Mouse (Mus musculus) megakaryocyte progenitor cell, adult 5-6 weeks (primary cell): Measurements from ENCODE around the gene Scamp2. TPM values are rescaled to one million over a fixed set of nuclear protein-coding genes. Genes with fewer than 3 reads are reported as not detected.
A peak's percentile ranks its signal among the peaks of the same experiment; 100 is the strongest.

Experiments used
- ATAC-seq: replicated peaks from 2 replicates; pipeline ENCODE4 v1.8.0; 2016; ENCODE audit warnings: mild to moderate bottlenecking, moderate TSS enrichment, inconsistent platforms; ENCODE audit not compliant: poor library complexity
- total RNA-seq, 2 experiments: library from RNA; stranded (forward) in 1 of 2; stranded (reverse) in 1 of 2; fragments of 157-497, 149-512 nt in 1 of 2; fragments of 200-1000 nt in 1 of 2; gene quantifications; 2 replicates each; pipeline versions ENCODE4 v1.2.3 to v1.2.4; 2015 to 2017

Gene Scamp2
- total RNA-seq, 2 experiments from 2014 or later, result 28.2 to 73.2 TPM

- no peak for ATAC-seq
Measured at GRCm38 (mm10) chr9:57625674-57626500, 65.1 kb downstream of the Scamp2 start.

GRCm38 (mm10) chr9:57627191-57627590 lies 66.4 kb downstream of the Scamp2 start:
- no peak for ATAC-seq

- no peak for ATAC-seq
Measured at GRCm38 (mm10) chr9:57627892-57628291, 67.1 kb downstream of the Scamp2 start.

- ATAC-seq, result no peak
Measured at GRCm38 (mm10) chr9:57628717-57629116, 68.0 kb downstream of the Scamp2 start.

GRCm38 (mm10) chr9:57629118-57629874 lies 68.6 kb downstream of the Scamp2 start:
- ATAC-seq, result peak; percentile 64

GRCm38 (mm10) chr9:57633481-57634024 lies 72.8 kb downstream of the Scamp2 start:
- peak; percentile 68 for ATAC-seq

- no peak for ATAC-seq
Measured at GRCm38 (mm10) chr9:57637272-57637671, 76.5 kb downstream of the Scamp2 start.

GRCm38 (mm10) chr9:57637741-57638322 lies 77.1 kb downstream of the Scamp2 start:
- ATAC-seq, result peak; percentile 21

Other genes starting within 250 kb of the Scamp2 start
- gene Ppcdc, start 120.8 kb upstream of the Scamp2 start, total RNA-seq (2015), result 13.4 and 15.4 TPM in 2 replicates
- gene Ppcdc, start 120.8 kb upstream of the Scamp2 start, total RNA-seq (2017), result 15.9 and 19.1 TPM in 2 replicates
- 0.77 and 1.9 TPM in 2 replicates for gene Scamp5, start 92.9 kb upstream of the Scamp2 start, total RNA-seq (2015)
- 1.1 and 1.8 TPM in 2 replicates for gene Scamp5, start 92.9 kb upstream of the Scamp2 start, total RNA-seq (2017)
- gene Rpp25, start 56.9 kb upstream of the Scamp2 start, total RNA-seq (2015), result 0.12 and 0.30 TPM in 2 replicates
- gene Rpp25, start 56.9 kb upstream of the Scamp2 start, total RNA-seq (2017), result 0.20 TPM in 1 of 2 replicates, not detected in the other
- 617 and 644 TPM in 2 replicates for gene Cox5a, start 39.7 kb upstream of the Scamp2 start, total RNA-seq (2015)
- 85.1 and 114 TPM in 2 replicates for gene Cox5a, start 39.7 kb upstream of the Scamp2 start, total RNA-seq (2017)
- gene Fam219b, start 23.4 kb upstream of the Scamp2 start, total RNA-seq (2015), result 4.5 and 6.9 TPM in 2 replicates
- gene Fam219b, start 23.4 kb upstream of the Scamp2 start, total RNA-seq (2017), result 9.2 and 12.8 TPM in 2 replicates
- 15.5 and 21.5 TPM in 2 replicates for gene Mpi, start 8.2 kb upstream of the Scamp2 start, total RNA-seq (2015)
- gene Mpi, start 8.2 kb upstream of the Scamp2 start, total RNA-seq (2017), result 14.0 and 17.2 TPM in 2 replicates
- 4.0 and 4.6 TPM in 2 replicates for gene Ulk3, start 28.5 kb downstream of the Scamp2 start, total RNA-seq (2015)
- gene Ulk3, start 28.5 kb downstream of the Scamp2 start, total RNA-seq (2017), result 1.8 and 2.9 TPM in 2 replicates
- not detected in 2 replicates for gene Cplx3, start 45.3 kb downstream of the Scamp2 start, total RNA-seq (2015)
- not detected in 2 replicates for gene Cplx3, start 45.3 kb downstream of the Scamp2 start, total RNA-seq (2017)
- gene Lman1l, start 59.8 kb downstream of the Scamp2 start, total RNA-seq (2015), result not detected in 2 replicates
- not detected in 2 replicates for gene Lman1l, start 59.8 kb downstream of the Scamp2 start, total RNA-seq (2017)
- gene Csk, start 92.7 kb downstream of the Scamp2 start, total RNA-seq (2015), result 58.6 and 71.3 TPM in 2 replicates
- gene Csk, start 92.7 kb downstream of the Scamp2 start, total RNA-seq (2017), result 119 and 152 TPM in 2 replicates
- not detected in 2 replicates for gene Cyp1a2, start 122.8 kb downstream of the Scamp2 start, total RNA-seq (2015)
- not detected in 2 replicates for gene Cyp1a2, start 122.8 kb downstream of the Scamp2 start, total RNA-seq (2017)
- 0.39 TPM in 1 of 2 replicates, not detected in the other for gene Cyp1a1, start 127.0 kb downstream of the Scamp2 start, total RNA-seq (2015)
- gene Cyp1a1, start 127.0 kb downstream of the Scamp2 start, total RNA-seq (2017), result 0.20 TPM in 1 of 2 replicates, not detected in the other
- gene Edc3, start 147.6 kb downstream of the Scamp2 start, total RNA-seq (2015), result 6.4 and 8.2 TPM in 2 replicates
- gene Edc3, start 147.6 kb downstream of the Scamp2 start, total RNA-seq (2017), result 4.5 and 4.8 TPM in 2 replicates
- 32.6 and 43.0 TPM in 2 replicates for gene Clk3, start 204.9 kb downstream of the Scamp2 start, total RNA-seq (2015)
- 36.4 and 40.8 TPM in 2 replicates for gene Clk3, start 204.9 kb downstream of the Scamp2 start, total RNA-seq (2017)